Mouse (Mus musculus) bone marrow, adult 2 months (tissue): ENCODE results near the gene Cep68.

Experiments
- CTCF ChIP-seq: fragments of 200-500 bp; IDR thresholded peaks from 2 replicates; pipeline ENCODE4 v1.5.1; 2011; ENCODE audit warnings: low read length, control low read depth; ENCODE audit not compliant: control insufficient read depth, insufficient read depth
- POLR2A ChIP-seq: fragments of 200-500 bp; IDR thresholded peaks from 2 replicates; pipeline ENCODE4 v1.6.1; 2011; ENCODE audit warnings: low read depth, mild to moderate bottlenecking, control low read depth, low read length, borderline replicate concordance; ENCODE audit not compliant: control insufficient read depth

DNA sequence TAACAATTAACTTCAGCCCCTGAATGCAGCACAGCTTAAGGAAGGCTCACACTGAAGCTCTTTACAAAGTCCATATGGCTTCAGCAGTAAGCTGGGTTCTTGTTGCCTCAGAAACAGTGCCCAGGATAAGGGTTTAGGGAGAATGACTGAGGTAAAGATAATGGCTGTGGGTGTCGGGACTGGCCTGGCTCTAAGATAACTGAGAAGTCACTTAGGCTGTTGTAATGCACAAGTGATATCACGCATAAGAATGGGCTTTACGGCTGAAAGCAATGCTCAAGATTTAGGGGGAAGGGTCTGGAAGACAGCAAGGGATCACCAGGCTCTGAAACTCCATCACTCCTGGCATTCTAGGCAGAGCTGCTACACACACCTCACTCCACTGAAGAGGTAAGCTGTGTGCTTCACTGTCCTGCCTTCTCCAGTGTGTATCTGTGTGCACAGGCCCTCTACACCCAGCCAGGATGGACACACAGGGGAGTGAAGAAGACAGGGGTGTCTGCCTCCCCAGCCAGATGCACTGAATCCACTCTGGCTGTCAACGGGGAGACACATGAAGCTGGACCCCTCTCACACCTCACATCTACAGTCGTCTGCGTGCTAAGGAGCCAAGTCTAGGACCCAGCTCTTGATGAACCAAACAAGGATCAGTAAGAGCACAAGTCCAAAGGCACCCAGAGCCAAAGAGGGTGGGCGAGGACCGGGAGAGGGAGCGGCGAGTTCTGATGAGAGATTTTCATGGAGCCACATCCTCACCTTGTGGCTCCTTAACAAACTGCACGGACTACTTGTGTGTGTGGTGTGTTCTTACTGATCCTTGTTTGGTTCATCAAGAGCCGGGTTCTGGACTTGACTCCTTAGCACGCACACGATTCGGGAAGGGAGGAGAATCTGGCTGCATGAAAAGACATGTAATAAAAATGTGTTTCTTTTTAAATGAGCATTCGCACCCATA is 4.6 kb downstream of the Cep68 start:
- TF ChIP-seq POLR2A (no peak), CTCF (no peak)
